Mouse (Mus musculus) hindbrain, embryonic 11.5 days (tissue): ENCODE results near the gene Cd80. TPM values are rescaled to one million over a fixed set of nuclear protein-coding genes. Genes with fewer than 3 reads are reported as not detected.
"Not testable (repeated sequence)": the region's sequence is repeated elsewhere in the genome, so short reads cannot be mapped to it uniquely, and the experiment has no call there.

Source experiments
- ATAC-seq: fragments of 200-750 bp; cut with Nextera tagmentation; 2 replicates; pipeline ENCODE4 v1.8.0; 2017; ENCODE audit warnings: mild to moderate bottlenecking, moderate TSS enrichment, moderate library complexity; ENCODE audit not compliant: low FRiP score
- DNase-seq: peaks from one replicate; pipeline ENCODE4 v3.0.0-alpha.2; 2015; ENCODE audit warnings: low spot score
- H3K27ac ChIP-seq: fragments of 300-500 bp; sonication (generic); 2 replicates; pipeline ENCODE4 v1.5.1; 2014; ENCODE audit warnings: mild to moderate bottlenecking, low read depth, low read length
- H3K27me3 ChIP-seq: fragments of 300-500 bp; sonication (generic); 2 replicates; pipeline ENCODE4 v1.6.1; 2014; ENCODE audit warnings: mild to moderate bottlenecking, low read length, moderate library complexity, mixed read lengths; ENCODE audit not compliant: control insufficient read depth, insufficient read depth
- H3K36me3 ChIP-seq: fragments of 300-500 bp; sonication (generic); 2 replicates; pipeline ENCODE4 v1.6.1; 2014; ENCODE audit warnings: mild to moderate bottlenecking, low read length, moderate library complexity, mixed read lengths; ENCODE audit not compliant: control insufficient read depth, insufficient read depth
- H3K4me1 ChIP-seq: fragments of 300-500 bp; sonication (generic); replicated peaks from 2 replicates; pipeline ENCODE4 v1.6.1; 2014; ENCODE audit warnings: low read length, mixed read lengths; ENCODE audit not compliant: control insufficient read depth, insufficient read depth
- H3K4me2 ChIP-seq: fragments of 300-500 bp; sonication (generic); replicated peaks from 2 replicates; pipeline ENCODE4 v1.6.1; 2014; ENCODE audit warnings: mild to moderate bottlenecking, low read depth, low read length
- H3K4me3 ChIP-seq: fragments of 300-500 bp; sonication (generic); 2 replicates; pipeline ENCODE4 v1.5.1; 2014; ENCODE audit warnings: low read depth, low read length
- H3K9ac ChIP-seq: fragments of 300-500 bp; sonication (generic); 2 replicates; pipeline ENCODE4 v1.6.1; 2014; ENCODE audit warnings: low read depth, low read length
- H3K9me3 ChIP-seq: fragments of 300-500 bp; sonication (generic); 2 replicates; pipeline ENCODE4 v1.6.1; 2016; ENCODE audit warnings: low read length; ENCODE audit not compliant: control insufficient read depth
- WGBS: fragments of 180-500 bp; shearing (Covaris S2); extraction: QIAGEN DNeasy Blood & Tissue Kit; methylation state at CpG from one replicate; pipeline ENCODE4 v1.1.7; 2014; 5-methylcytosine and 5-hydroxymethylcytosine counted together
- polyA plus RNA-seq: library from polyadenylated mRNA; unstranded; fragments of >200 nt; fragmentation: Nextera tagmentation; extraction: Ambion mirVana; gene quantifications from 2 replicates; pipeline ENCODE4 v1.2.1, GENCODE M21; 2014

Cd80 gene
- polyA plus RNA-seq, 1 experiment from 2014 or later = 0.73 TPM

- Histone ChIP-seq H3K36me3 (peaks cover 13% of the 10 kb centered on the region; the same call in 1 of the 2 replicates), H3K4me1 (no peaks in the 10 kb centered on the region), H3K4me3 (no peak overlapping the region), H3K27me3 (no peaks in the 10 kb centered on the region), H3K9me3 (no peaks in the 10 kb centered on the region), H3K4me2 (no peak overlapping the region), H3K9ac (no peak overlapping the region), H3K27ac (no peak overlapping the region)
- DNase-seq = no peak
- no peak for ATAC-seq
- 94% methylated on average over 7 of the region's 7 CpGs for WGBS
These were observed 11.5 kb upstream of the Cd80 start for GRCm38 (mm10) chr16:38443721-38444464.

- Histone ChIP-seq H3K4me1 (no peaks in the 10 kb centered on the region), H3K4me2 (no peak overlapping the region), H3K9me3 (no peaks in the 10 kb centered on the region), H3K9ac (no peak overlapping the region), H3K4me3 (no peak overlapping the region), H3K27me3 (no peaks in the 10 kb centered on the region), H3K36me3 (peaks cover 13% of the 10 kb centered on the region; the same call in 1 of the 2 replicates), H3K27ac (no peak overlapping the region)
- DNase-seq = no peak
- WGBS = 88% methylated on average over 1 of the region's 1 CpGs
- ATAC-seq = no peak
These were observed 10.3 kb upstream of the Cd80 start for GRCm38 (mm10) chr16:38445046-38445445.

- DNase-seq = no peak
- H3K36me3 ChIP-seq = peaks cover 13% of the 10 kb centered on the region; the same call in 1 of the 2 replicates
These were observed 9.8 kb upstream of the Cd80 start for GRCm38 (mm10) chr16:38445576-38445975.

GRCm38 (mm10) chr16:38446141-38446540, 9.2 kb upstream of the Cd80 start:
- not testable (repeated sequence) for ATAC-seq, H3K9ac ChIP-seq, H3K27ac ChIP-seq, H3K4me2 ChIP-seq, H3K4me1 ChIP-seq, H3K9me3 ChIP-seq, DNase-seq, H3K4me3 ChIP-seq, H3K27me3 ChIP-seq
- peaks cover 13% of the 10 kb centered on the region; the same call in 1 of the 2 replicates for H3K36me3 ChIP-seq
- WGBS = 97% methylated on average over 2 of the region's 2 CpGs

More at GRCm38 (mm10) chr16:38445576-38445975, 9.8 kb upstream of the Cd80 start:
- Histone ChIP-seq H3K4me3 (no peak overlapping the region), H3K27ac (no peak overlapping the region), H3K9me3 (no peaks in the 10 kb centered on the region), H3K27me3 (no peaks in the 10 kb centered on the region), H3K4me2 (no peak overlapping the region), H3K9ac (no peak overlapping the region), H3K4me1 (no peaks in the 10 kb centered on the region)
- no peak for ATAC-seq
- 96% methylated on average over 20 of the region's 20 CpGs for WGBS

- H3K9me3 ChIP-seq = no peaks in the 10 kb centered on the region
- no peaks in the 10 kb centered on the region for H3K27me3 ChIP-seq
- no peak overlapping the region for H3K9ac ChIP-seq
- DNase-seq = no peak
- H3K4me1 ChIP-seq = no peaks in the 10 kb centered on the region; the same call in 1 of the 2 replicates
- no peak for ATAC-seq
- H3K36me3 ChIP-seq = peaks cover 13% of the 10 kb centered on the region; the same call in 1 of the 2 replicates
- WGBS = 92% methylated on average over 21 of the region's 21 CpGs
- no peak overlapping the region for H3K4me3 ChIP-seq
- no peak overlapping the region for H3K27ac ChIP-seq
- H3K4me2 ChIP-seq = no peak overlapping the region
These were observed 8.0 kb upstream of the Cd80 start for GRCm38 (mm10) chr16:38447366-38447765.

- Histone ChIP-seq H3K9ac (no peak overlapping the region), H3K36me3 (peaks cover 13% of the 10 kb centered on the region; the same call in 1 of the 2 replicates), H3K4me1 (no peaks in the 10 kb centered on the region; the same call in 1 of the 2 replicates), H3K4me3 (no peak overlapping the region), H3K4me2 (no peak overlapping the region), H3K27me3 (no peaks in the 10 kb centered on the region), H3K9me3 (no peaks in the 10 kb centered on the region), H3K27ac (no peak overlapping the region)
- DNase-seq (no peak), ATAC-seq (no peak)
- 91% methylated on average over 12 of the region's 12 CpGs for WGBS
These were observed 6.9 kb upstream of the Cd80 start for GRCm38 (mm10) chr16:38448458-38448857.

GRCm38 (mm10) chr16:38450707-38451106, 4.7 kb upstream of the Cd80 start:
- Histone ChIP-seq H3K36me3 (peaks cover 8% of the 10 kb centered on the region; the same call in 1 of the 2 replicates), H3K9me3 (no peaks in the 10 kb centered on the region), H3K27me3 (no peaks in the 10 kb centered on the region), H3K27ac (no peak overlapping the region), H3K4me2 (no peak overlapping the region), H3K9ac (no peak overlapping the region), H3K4me1 (no peaks in the 10 kb centered on the region; the same call in 1 of the 2 replicates), H3K4me3 (no peak overlapping the region)
- WGBS = 91% methylated on average over 7 of the region's 7 CpGs
- ATAC-seq (no peak), DNase-seq (no peak)

GRCm38 (mm10) chr16:38451421-38452205, 3.7 kb upstream of the Cd80 start:
- H3K36me3 ChIP-seq = 0 out of 2 replicates have a peak, but pooled peaks cover 6% of the 10 kb centered on the region
- peak overlapping the region; percentile 76 for H3K4me3 ChIP-seq
- ATAC-seq = no peak; the same call in 1 of the 2 replicates
- H3K9me3 ChIP-seq = no peaks in the 10 kb centered on the region
- H3K4me1 ChIP-seq = no peaks in the 10 kb centered on the region; the same call in 1 of the 2 replicates
- no peaks in the 10 kb centered on the region for H3K27me3 ChIP-seq
- peak overlapping the region; percentile 76 for H3K4me2 ChIP-seq
- 50% methylated on average over 12 of the region's 12 CpGs for WGBS
- DNase-seq = no peak
- peak overlapping the region; percentile 36; the same call in 1 of the 2 replicates for H3K27ac ChIP-seq
- H3K9ac ChIP-seq = peak overlapping the region; percentile 95
